Mouse (Mus musculus) spleen, adult 2 months (tissue): ENCODE results near the gene Dusp13.

Experiments
- CTCF ChIP-seq: fragments of 200-500 bp; IDR thresholded peaks from 2 replicates; pipeline ENCODE4 v1.5.1; 2011; ENCODE audit warnings: mild to moderate bottlenecking, inconsistent platforms; ENCODE audit not compliant: insufficient read depth, insufficient read length, insufficient replicate concordance; ENCODE audit errors: extremely low read depth
- POLR2A ChIP-seq: fragments of 200-500 bp; IDR thresholded peaks from 2 replicates; pipeline ENCODE4 v1.6.1; 2011; ENCODE audit warnings: low read depth, low read length, inconsistent platforms

- no peak for TF ChIP-seq POLR2A
- no peak for TF ChIP-seq CTCF
These were observed 30.4 kb downstream of the Dusp13 start for GRCm38 (mm10) chr14:21720430-21721205.
